Mouse (Mus musculus) liver, embryonic 14.5 days (tissue): ENCODE results near the gene Rexo4.

ENCODE experiments used
- CTCF ChIP-seq: IDR thresholded peaks from 2 replicates; pipeline ENCODE4 v1.5.1; 2016; ENCODE audit warnings: antibody characterized with exemption, low read depth, control low read depth
- EP300 ChIP-seq: IDR thresholded peaks from 2 replicates; pipeline ENCODE4 v1.6.1; 2016; ENCODE audit warnings: antibody characterized with exemption, low read depth

- TF ChIP-seq CTCF (no peak), EP300 (no peak)
These were observed 45.6 kb upstream of the Rexo4 start, which contains the start of gene Cacfd1 for GRCm38 (mm10) chr2:27009714-27010244.
